Mouse (Mus musculus) intestine, embryonic 16.5 days (tissue): ENCODE results near the gene Il17re. TPM values are rescaled to one million over a fixed set of nuclear protein-coding genes. Genes with fewer than 3 reads are reported as not detected.

Source experiments
- ATAC-seq: fragments of 200-750 bp; cut with Nextera tagmentation; 2 replicates; pipeline ENCODE4 v1.8.0; 2017; ENCODE audit warnings: moderate TSS enrichment, moderate library complexity
- H3K27ac ChIP-seq: fragments of 300-500 bp; sonication (generic); 2 replicates; pipeline ENCODE4 v1.5.1; 2014; ENCODE audit warnings: mild to moderate bottlenecking, low read length
- H3K27me3 ChIP-seq: fragments of 300-500 bp; sonication (generic); replicated peaks from 2 replicates; pipeline ENCODE4 v1.6.1; 2014; ENCODE audit warnings: low read length, control low read depth, mixed read lengths; ENCODE audit not compliant: control insufficient read depth, insufficient read depth
- H3K36me3 ChIP-seq: fragments of 300-500 bp; sonication (generic); 2 replicates; pipeline ENCODE4 v1.6.1; 2014; ENCODE audit warnings: low read length, control low read depth; ENCODE audit not compliant: control insufficient read depth, insufficient read depth
- H3K4me1 ChIP-seq: fragments of 300-500 bp; sonication (generic); 2 replicates; pipeline ENCODE4 v1.6.1; 2014; ENCODE audit warnings: low read length, control low read depth, mixed read lengths; ENCODE audit not compliant: control insufficient read depth, insufficient read depth
- H3K4me2 ChIP-seq: fragments of 300-500 bp; sonication (generic); 2 replicates; pipeline ENCODE4 v1.6.1; 2014; ENCODE audit warnings: low read depth, low read length, control low read depth
- H3K4me3 ChIP-seq: fragments of 300-500 bp; sonication (generic); 2 replicates; pipeline ENCODE4 v1.5.1; 2014; ENCODE audit warnings: mild to moderate bottlenecking, low read length
- H3K9ac ChIP-seq: fragments of 300-500 bp; sonication (generic); 2 replicates; pipeline ENCODE4 v1.6.1; 2014; ENCODE audit warnings: low read depth, low read length
- H3K9me3 ChIP-seq: fragments of 300-500 bp; sonication (generic); 2 replicates; pipeline ENCODE4 v1.6.1; 2016; ENCODE audit warnings: low read length, control low read depth; ENCODE audit not compliant: control insufficient read depth
- WGBS: fragments of 180-500 bp; shearing (Covaris S2); extraction: QIAGEN DNeasy Blood & Tissue Kit; methylation state at CpG from one replicate; pipeline ENCODE4 v1.1.7; 2014; 5-methylcytosine and 5-hydroxymethylcytosine counted together
- polyA plus RNA-seq: library from polyadenylated mRNA; unstranded; fragments of >200 nt; fragmentation: Nextera tagmentation; extraction: Ambion mirVana; gene quantifications from 2 replicates; pipeline ENCODE4 v1.2.1, GENCODE M21; 2015

The Il17re gene
- polyA plus RNA-seq, 1 experiment from 2014 or later, result 9.5 TPM

DNA sequence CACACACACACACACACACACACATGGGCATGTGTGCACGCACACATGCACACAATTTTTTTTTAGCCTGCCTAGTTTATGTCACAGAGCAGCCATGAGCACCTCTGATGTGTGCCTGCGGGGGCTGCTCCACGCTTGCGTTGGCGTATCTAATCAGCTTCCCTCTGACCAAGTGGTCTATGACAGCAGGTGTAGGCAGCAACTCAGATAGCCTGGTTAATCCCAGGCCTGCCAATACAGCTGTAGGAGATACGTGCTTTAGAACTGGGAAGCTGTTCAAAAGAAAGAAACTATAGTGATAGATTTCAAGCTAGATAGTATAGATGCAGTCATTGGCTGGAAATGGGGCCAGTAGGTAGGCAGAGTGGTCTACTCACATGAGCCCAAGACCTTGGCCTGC, 15.4 kb downstream of the Il17re start:
- Histone ChIP-seq H3K4me2 (no peak overlapping the region), H3K9ac (no peak overlapping the region), H3K4me1 (peaks cover 37% of the 10 kb centered on the region), H3K27ac (no peak overlapping the region), H3K27me3 (no peaks in the 10 kb centered on the region), H3K36me3 (no peaks in the 10 kb centered on the region), H3K9me3 (no peaks in the 10 kb centered on the region), H3K4me3 (no peak overlapping the region)
- no peak for ATAC-seq
- 80% methylated on average over 6 of the region's 6 CpGs for WGBS

DNA sequence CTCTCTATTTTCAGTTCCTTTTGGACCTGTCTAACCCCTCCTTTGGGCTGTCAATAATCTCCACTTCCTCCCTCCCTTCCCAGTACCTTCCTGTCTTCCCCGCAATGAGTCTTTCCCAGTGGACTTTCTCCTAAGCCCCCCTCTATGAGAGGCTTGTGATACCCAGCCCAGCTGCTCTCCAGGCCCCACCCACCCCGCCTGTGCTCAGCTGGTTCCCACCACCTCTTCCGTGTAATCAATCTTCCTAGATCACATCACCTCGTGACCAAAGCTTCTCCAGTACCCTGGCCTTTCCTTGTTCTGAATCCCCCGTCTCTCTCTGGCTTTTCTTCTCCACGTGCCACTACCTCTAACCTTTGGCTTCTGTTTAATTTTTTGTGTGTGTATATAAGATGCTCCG, 19.1 kb downstream of the Il17re start:
- H3K4me2 ChIP-seq, result no peak overlapping the region
- H3K9ac ChIP-seq, result no peak overlapping the region
- no peak for ATAC-seq
- peaks cover 6% of the 10 kb centered on the region; the same call in 1 of the 2 replicates for H3K27me3 ChIP-seq
- no peak overlapping the region for H3K27ac ChIP-seq
- 0 out of 2 replicates have a peak, but pooled peaks cover 2% of the 10 kb centered on the region for H3K36me3 ChIP-seq
- peaks cover 16% of the 10 kb centered on the region for H3K4me1 ChIP-seq
- WGBS, result 24% methylated on average over 7 of the region's 7 CpGs
- H3K4me3 ChIP-seq, result no peak overlapping the region
- H3K9me3 ChIP-seq, result no peaks in the 10 kb centered on the region

DNA sequence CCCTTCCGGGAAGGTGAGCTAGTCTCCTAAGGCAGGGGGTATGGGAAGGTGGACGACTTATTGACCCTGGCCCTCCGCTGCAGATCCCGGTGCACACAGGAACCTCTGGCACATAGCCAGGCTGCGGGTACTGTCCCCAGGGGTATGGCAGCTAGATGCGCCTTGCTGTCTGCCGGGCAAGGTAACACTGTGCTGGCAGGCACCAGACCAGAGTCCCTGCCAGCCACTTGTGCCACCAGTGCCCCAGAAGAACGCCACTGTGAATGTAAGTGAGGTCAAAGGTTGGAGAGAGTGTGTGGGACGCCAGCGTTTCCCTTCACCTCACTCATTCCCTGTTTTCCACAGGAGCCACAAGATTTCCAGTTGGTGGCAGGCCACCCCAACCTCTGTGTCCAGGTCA, 20.6 kb downstream of the Il17re start:
- Histone ChIP-seq H3K9me3 (no peaks in the 10 kb centered on the region), H3K4me3 (no peak overlapping the region), H3K4me1 (peaks cover 15% of the 10 kb centered on the region; the same call in 1 of the 2 replicates), H3K27ac (no peak overlapping the region), H3K27me3 (peaks cover 6% of the 10 kb centered on the region; the same call in 1 of the 2 replicates), H3K9ac (no peak overlapping the region), H3K4me2 (no peak overlapping the region), H3K36me3 (0 out of 2 replicates have a peak, but pooled peaks cover 2% of the 10 kb centered on the region)
- 82% methylated on average over 10 of the region's 10 CpGs for whole genome bisulfite sequencing
- no peak for ATAC-seq

DNA sequence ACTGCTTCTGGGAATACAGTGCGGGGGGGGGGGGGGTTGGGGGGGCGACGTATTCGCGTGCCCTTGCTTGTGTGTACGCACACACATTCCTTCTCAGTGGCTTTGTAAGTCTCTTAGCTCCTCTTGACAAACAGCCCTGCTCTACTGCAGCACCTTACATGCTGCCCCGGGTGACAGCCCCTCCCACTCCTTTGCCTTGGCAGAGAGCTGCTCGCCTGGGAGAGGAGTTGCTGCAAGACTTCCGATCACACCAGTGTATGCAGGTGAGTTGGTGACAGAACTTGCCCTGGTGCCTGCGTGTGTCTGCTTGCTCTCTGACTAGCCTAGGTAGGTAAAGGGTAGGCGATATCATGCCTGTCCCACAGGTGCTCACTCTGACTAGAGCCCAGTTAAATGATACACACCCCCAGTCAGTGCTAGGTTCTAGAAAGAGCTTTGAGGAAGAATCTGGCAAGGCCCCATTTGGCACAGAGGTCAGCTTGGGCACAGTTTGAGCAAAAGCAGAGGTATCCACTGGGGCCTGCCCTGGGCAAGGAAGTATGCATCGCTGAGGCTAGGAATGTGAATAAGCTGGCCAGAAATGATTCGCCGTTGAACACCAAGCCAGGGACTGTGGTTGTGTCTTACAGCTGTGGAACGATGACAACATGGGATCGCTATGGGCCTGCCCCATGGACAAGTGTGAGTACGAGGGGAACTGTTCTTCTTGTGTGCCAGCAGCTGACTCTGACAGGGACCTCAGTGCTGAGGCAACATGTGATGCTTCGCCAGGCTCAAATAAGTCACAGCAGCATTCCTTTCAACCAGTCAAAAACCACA, 22.5 kb downstream of the Il17re start:
- no peak for ATAC-seq
- Histone ChIP-seq H3K4me1 (peaks cover 15% of the 10 kb centered on the region; the same call in 1 of the 2 replicates), H3K4me2 (no peak overlapping the region), H3K9me3 (no peaks in the 10 kb centered on the region), H3K27ac (no peak overlapping the region), H3K27me3 (peaks cover 6% of the 10 kb centered on the region; the same call in 1 of the 2 replicates), H3K4me3 (no peak overlapping the region), H3K36me3 (0 out of 2 replicates have a peak, but pooled peaks cover 2% of the 10 kb centered on the region), H3K9ac (no peak overlapping the region; the same call in 1 of the 2 replicates)
- 64% methylated on average over 18 of the region's 18 CpGs for WGBS

DNA sequence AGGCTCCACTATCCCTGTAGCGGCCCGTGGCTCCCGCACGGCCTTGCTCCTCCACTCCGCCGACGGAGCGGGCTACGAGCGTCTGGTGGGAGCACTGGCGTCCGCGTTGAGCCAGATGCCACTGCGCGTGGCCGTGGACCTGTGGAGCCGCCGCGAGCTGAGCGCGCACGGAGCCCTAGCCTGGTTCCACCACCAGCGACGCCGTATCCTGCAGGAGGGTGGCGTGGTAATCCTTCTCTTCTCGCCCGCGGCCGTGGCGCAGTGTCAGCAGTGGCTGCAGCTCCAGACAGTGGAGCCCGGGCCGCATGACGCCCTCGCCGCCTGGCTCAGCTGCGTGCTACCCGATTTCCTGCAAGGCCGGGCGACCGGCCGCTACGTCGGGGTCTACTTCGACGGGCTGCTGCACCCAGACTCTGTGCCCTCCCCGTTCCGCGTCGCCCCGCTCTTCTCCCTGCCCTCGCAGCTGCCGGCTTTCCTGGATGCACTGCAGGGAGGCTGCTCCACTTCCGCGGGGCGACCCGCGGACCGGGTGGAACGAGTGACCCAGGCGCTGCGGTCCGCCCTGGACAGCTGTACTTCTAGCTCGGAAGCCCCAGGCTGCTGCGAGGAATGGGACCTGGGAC, 24.3 kb downstream of the Il17re start:
- Histone ChIP-seq H3K36me3 (0 out of 2 replicates have a peak, but pooled peaks cover 2% of the 10 kb centered on the region), H3K27me3 (peaks cover 6% of the 10 kb centered on the region; the same call in 1 of the 2 replicates), H3K27ac (peak overlapping the region; percentile 90), H3K9ac (peak overlapping the region; percentile 77), H3K4me1 (peaks cover 16% of the 10 kb centered on the region), H3K9me3 (no peaks in the 10 kb centered on the region), H3K4me2 (peak overlapping the region; percentile 81), H3K4me3 (peak overlapping the region; percentile 57)
- ATAC-seq, result peak; percentile 64
- WGBS, result 3% methylated on average over 65 of the region's 65 CpGs

DNA sequence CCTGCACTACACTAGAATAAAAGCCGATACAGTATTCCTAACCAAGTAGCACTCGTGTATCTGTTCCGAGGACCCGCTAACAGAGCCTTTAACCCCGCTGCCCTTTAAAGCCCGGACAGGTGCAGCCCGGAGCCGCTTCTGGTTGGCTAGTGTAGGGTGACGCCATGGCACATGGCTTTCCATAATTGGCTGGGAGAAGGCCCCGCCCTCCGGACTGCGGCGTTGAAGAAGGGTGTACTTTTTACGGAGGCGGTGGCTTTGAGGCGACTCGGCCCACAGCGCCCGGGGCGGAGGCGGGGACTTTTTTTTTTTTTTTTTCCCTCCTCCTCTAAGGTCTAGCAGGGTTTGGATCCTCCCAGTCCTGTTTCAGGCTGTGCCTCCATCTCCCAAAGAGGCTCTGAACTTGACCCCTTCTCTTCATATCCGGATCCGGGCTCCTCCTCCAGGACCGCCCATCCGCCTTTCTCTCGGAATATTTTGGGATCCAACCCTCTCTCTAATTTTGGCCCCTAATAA, 24.9 kb downstream of the Il17re start, which contains the start of gene Creld1:
Gene Creld1, plus strand, starts transcription at position 198 of the 516 bp plus-strand sequence.
- peak within 1 kb of the TSS; percentile 77 for H3K9ac ChIP-seq
- H3K36me3 ChIP-seq, result peaks cover 2% of the 10 kb centered on the region; the same call in 1 of the 2 replicates
- H3K27me3 ChIP-seq, result peaks cover 6% of the 10 kb centered on the region; the same call in 1 of the 2 replicates
- peak within 1 kb of the TSS; percentile 57 for H3K4me3 ChIP-seq
- peaks cover 16% of the 10 kb centered on the region for H3K4me1 ChIP-seq
- H3K4me2 ChIP-seq, result peak within 1 kb of the TSS; percentile 81
- peak; percentile 97 for ATAC-seq
- peak within 1 kb of the TSS; percentile 90 for H3K27ac ChIP-seq
- H3K9me3 ChIP-seq, result no peaks in the 10 kb centered on the region
- WGBS, result 0% methylated on average over 26 of the region's 26 CpGs

DNA sequence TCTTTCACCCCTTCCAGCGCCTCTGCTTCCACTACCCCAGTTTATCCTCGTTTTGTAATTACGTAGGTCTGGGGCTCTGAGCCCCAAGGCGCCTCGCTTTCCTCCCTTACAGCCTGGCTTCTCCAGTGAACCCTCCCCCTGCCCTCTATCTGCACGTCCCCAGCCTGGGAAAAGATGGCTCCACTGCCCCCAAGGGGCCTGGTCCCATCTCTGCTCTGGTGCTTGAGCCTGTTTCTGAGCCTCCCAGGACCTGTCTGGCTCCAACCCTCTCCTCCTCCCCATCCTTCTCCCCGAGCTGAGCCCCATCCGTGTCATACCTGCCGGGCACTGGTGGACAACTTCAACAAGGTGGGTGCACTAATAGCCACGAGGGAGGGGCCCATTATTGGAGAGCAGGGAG, 25.4 kb downstream of the Il17re start:
- Histone ChIP-seq H3K9me3 (no peaks in the 10 kb centered on the region), H3K9ac (peak overlapping the region; percentile 77), H3K27ac (peak overlapping the region; percentile 76), H3K4me2 (peak overlapping the region; percentile 81), H3K4me1 (peaks cover 16% of the 10 kb centered on the region), H3K4me3 (peak overlapping the region; percentile 57), H3K36me3 (peaks cover 2% of the 10 kb centered on the region; the same call in 1 of the 2 replicates), H3K27me3 (peaks cover 6% of the 10 kb centered on the region; the same call in 1 of the 2 replicates)
- 6% methylated on average over 10 of the region's 10 CpGs for WGBS
- ATAC-seq, result peak; percentile 14

DNA sequence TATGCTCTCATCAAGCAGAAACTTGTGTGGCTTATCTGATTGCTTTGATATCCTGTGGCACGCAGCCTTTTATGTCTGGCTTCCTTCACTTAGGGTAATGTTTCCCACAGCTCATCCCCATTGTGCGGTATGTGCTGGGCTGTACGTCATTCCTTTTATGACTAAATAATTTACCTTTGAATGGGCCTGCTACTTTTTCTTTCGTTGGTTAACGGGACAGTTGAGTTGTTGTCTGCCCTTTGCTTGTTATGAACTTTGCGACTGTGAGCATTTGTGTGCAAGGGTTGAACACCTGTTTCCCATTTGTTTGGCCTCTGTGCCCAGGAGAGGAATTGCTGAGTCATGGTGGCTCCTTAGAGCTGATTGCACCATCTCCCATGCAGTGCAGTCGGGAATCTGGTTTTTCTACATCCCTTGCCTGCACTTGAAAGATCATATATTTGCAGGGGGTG, 28.9 kb downstream of the Il17re start:
- 47% methylated on average over 7 of the region's 7 CpGs for WGBS

DNA sequence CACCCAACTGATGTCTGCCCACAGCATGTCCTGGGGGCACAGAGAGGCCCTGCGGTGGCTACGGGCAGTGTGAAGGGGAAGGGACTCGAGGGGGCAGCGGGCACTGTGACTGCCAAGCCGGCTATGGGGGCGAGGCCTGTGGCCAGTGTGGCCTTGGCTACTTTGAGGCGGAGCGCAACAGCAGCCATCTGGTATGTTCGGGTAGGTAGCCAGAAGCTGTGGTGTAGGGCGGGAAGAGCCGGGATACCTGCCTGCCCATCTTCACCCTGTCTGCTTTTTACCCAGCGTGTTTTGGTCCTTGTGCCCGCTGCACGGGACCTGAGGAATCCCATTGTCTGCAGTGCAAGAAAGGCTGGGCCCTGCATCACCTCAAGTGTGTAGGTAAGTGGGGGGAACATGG, 31.1 kb downstream of the Il17re start:
- H3K36me3 ChIP-seq, result no peaks in the 10 kb centered on the region; the same call in 1 of the 2 replicates
- H3K9me3 ChIP-seq, result no peaks in the 10 kb centered on the region
- no peak overlapping the region for H3K4me3 ChIP-seq
- H3K4me1 ChIP-seq, result peaks cover 11% of the 10 kb centered on the region
- no peak overlapping the region for H3K9ac ChIP-seq
- no peak overlapping the region for H3K27ac ChIP-seq
- no peaks in the 10 kb centered on the region; the same call in 1 of the 2 replicates for H3K27me3 ChIP-seq
- 97% methylated on average over 14 of the region's 14 CpGs for WGBS
- ATAC-seq, result no peak
- no peak overlapping the region for H3K4me2 ChIP-seq

More for the DNA sequence above, 28.9 kb downstream of the Il17re start:
- Histone ChIP-seq H3K27ac (no peak overlapping the region), H3K9me3 (no peaks in the 10 kb centered on the region), H3K4me3 (no peak overlapping the region), H3K36me3 (no peaks in the 10 kb centered on the region; the same call in 1 of the 2 replicates), H3K27me3 (no peaks in the 10 kb centered on the region), H3K4me2 (no peak overlapping the region), H3K9ac (no peak overlapping the region), H3K4me1 (peaks cover 10% of the 10 kb centered on the region)
- ATAC-seq, result no peak
